Mouse (Mus musculus): ENCODE results near the gene Ang4. TPM values are rescaled to one million over a fixed set of nuclear protein-coding genes. Genes with fewer than 3 reads are reported as not detected.

Ang4 gene
- polyA plus RNA-seq, 1 experiment from 2014 or later = not detected

GRCm38 (mm10) chr14:51738411-51739149 is 34.8 kb downstream of the Ang4 start:
- TF ChIP-seq CTCF (IDR thresholded peaks at IDR 0.05; ENCODE audit: low read depth) (no peak), EP300 (IDR thresholded peaks at IDR 0.05; ENCODE audit: low read depth) (no peak)
- no peak overlapping the region for H3K4me3 ChIP-seq (ENCODE audit: low read depth, low read length)
- ATAC-seq (no peak), DNase-seq (no peak)
- H3K9ac ChIP-seq (replicated peaks) = no peak overlapping the region
- H3K27ac ChIP-seq (ENCODE audit: low read depth) = no peak overlapping the region
- WGBS (ENCODE audit: insufficient replicate concordance) = 3% methylated on average over 29 of the region's 29 CpGs
- H3K36me3 ChIP-seq (replicated peaks; ENCODE audit: insufficient read depth, low read length) = no peaks in the 10 kb centered on the region
- peaks cover 37% of the 10 kb centered on the region for H3K27me3 ChIP-seq (ENCODE audit: insufficient read depth, low read length)
- H3K9me3 ChIP-seq (ENCODE audit: low read length) = no peaks in the 10 kb centered on the region
- H3K4me2 ChIP-seq (ENCODE audit: low read depth, low read length) = no peak overlapping the region
- H3K4me1 ChIP-seq (ENCODE audit: insufficient read depth) = no peaks in the 10 kb centered on the region

DNA sequence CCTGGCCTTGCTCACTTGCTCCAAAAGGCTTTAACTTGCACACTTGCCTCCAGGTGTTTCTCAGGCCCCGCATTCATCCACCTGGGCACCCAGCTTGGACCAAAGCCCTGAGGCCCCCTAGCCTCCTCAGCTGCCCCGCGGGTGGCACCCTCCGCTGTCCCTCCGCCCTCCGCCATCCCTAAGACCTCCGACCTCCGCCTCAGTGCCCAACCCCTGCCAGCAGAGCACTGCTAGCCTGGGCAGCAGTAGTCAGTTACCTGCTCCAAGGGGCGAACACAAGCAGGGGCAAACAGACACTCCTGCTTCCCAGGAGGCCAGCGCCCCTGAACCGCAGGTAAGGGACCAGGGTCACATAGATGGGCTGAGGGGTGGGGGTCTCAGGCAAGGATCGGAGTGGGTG is 35.4 kb downstream of the Ang4 start:
- Histone ChIP-seq H3K9me3 (ENCODE audit: low read length) (no peaks in the 10 kb centered on the region), H3K27me3 (ENCODE audit: insufficient read depth, low read length) (peaks cover 37% of the 10 kb centered on the region), H3K36me3 (replicated peaks; ENCODE audit: insufficient read depth, low read length) (no peaks in the 10 kb centered on the region), H3K9ac (replicated peaks) (no peak overlapping the region), H3K27ac (ENCODE audit: low read depth) (no peak overlapping the region), H3K4me3 (ENCODE audit: low read depth, low read length) (no peak overlapping the region), H3K4me2 (ENCODE audit: low read depth, low read length) (no peak overlapping the region), H3K4me1 (ENCODE audit: insufficient read depth) (no peaks in the 10 kb centered on the region)
- ATAC-seq (no peak), DNase-seq (no peak)
- WGBS (ENCODE audit: insufficient replicate concordance) = 17% methylated on average over 12 of the region's 12 CpGs
- TF ChIP-seq EP300 (IDR thresholded peaks at IDR 0.05; ENCODE audit: low read depth) (no peak), CTCF (IDR thresholded peaks at IDR 0.05; ENCODE audit: low read depth) (no peak)

GRCm38 (mm10) chr14:51717083-51717482 is 56.3 kb downstream of the Ang4 start, which contains the start of gene Gm5800:
Gene Gm5800 (minus strand): TSS chr14:51717183.
- 56% methylated on average over 1 of the region's 1 CpGs for WGBS (ENCODE audit: insufficient replicate concordance)
- H3K4me1 ChIP-seq (ENCODE audit: insufficient read depth) = no peaks in the 10 kb centered on the region

More at GRCm38 (mm10) chr14:51717083-51717482, 56.3 kb downstream of the Ang4 start, which contains the start of gene Gm5800:
- Histone ChIP-seq H3K9ac (replicated peaks) (no peak within 1 kb of the TSS), H3K9me3 (ENCODE audit: low read length) (no peaks in the 10 kb centered on the region), H3K27ac (ENCODE audit: low read depth) (no peak within 1 kb of the TSS), H3K27me3 (ENCODE audit: insufficient read depth, low read length) (no peaks in the 10 kb centered on the region), H3K36me3 (replicated peaks; ENCODE audit: insufficient read depth, low read length) (no peaks in the 10 kb centered on the region), H3K4me2 (ENCODE audit: low read depth, low read length) (no peak within 1 kb of the TSS), H3K4me3 (ENCODE audit: low read depth, low read length) (no peak within 1 kb of the TSS)
- TF ChIP-seq CTCF (IDR thresholded peaks at IDR 0.05; ENCODE audit: low read depth) = no peak
- no peak for TF ChIP-seq EP300 (IDR thresholded peaks at IDR 0.05; ENCODE audit: low read depth)
- ATAC-seq (no peak), DNase-seq (no peak)

Other genes with a start within 250 kb of the Ang4 start
- 0.11 and 0.20 TPM in 2 replicates for gene Gm5622, start 220.8 kb downstream of the Ang4 start, polyA plus RNA-seq (2015; fragmentation: Nextera tagmentation; extraction: Ambion mirVana)
- not detected in 2 replicates for gene Gm17175, start 199.5 kb downstream of the Ang4 start, polyA plus RNA-seq (2015; fragmentation: Nextera tagmentation; extraction: Ambion mirVana)
- not detected in 2 replicates for gene Gm17174, start 181.5 kb downstream of the Ang4 start, polyA plus RNA-seq (2015; fragmentation: Nextera tagmentation; extraction: Ambion mirVana)
- gene Gm17078, start 162.3 kb downstream of the Ang4 start, polyA plus RNA-seq (2015; fragmentation: Nextera tagmentation; extraction: Ambion mirVana) = not detected in 2 replicates
- gene Gm4181, start 137.9 kb downstream of the Ang4 start, polyA plus RNA-seq (2015; fragmentation: Nextera tagmentation; extraction: Ambion mirVana) = not detected in 2 replicates
- gene Gm17079, start 78.1 kb downstream of the Ang4 start, polyA plus RNA-seq (2015; fragmentation: Nextera tagmentation; extraction: Ambion mirVana) = not detected in 2 replicates
- not detected in 2 replicates for gene Gm5800, start 56.4 kb downstream of the Ang4 start, polyA plus RNA-seq (2015; fragmentation: Nextera tagmentation; extraction: Ambion mirVana)
- gene AY358078, start 26.5 kb upstream of the Ang4 start, polyA plus RNA-seq (2015; fragmentation: Nextera tagmentation; extraction: Ambion mirVana) = not detected in 2 replicates
- 2.7 and 3.0 TPM in 2 replicates for gene Ear6, start 80.1 kb upstream of the Ang4 start, polyA plus RNA-seq (2015; fragmentation: Nextera tagmentation; extraction: Ambion mirVana)
- 9.4 and 10.8 TPM in 2 replicates for gene Mettl17, start 111.3 kb upstream of the Ang4 start, polyA plus RNA-seq (2015; fragmentation: Nextera tagmentation; extraction: Ambion mirVana)
- 0.06 and 0.07 TPM in 2 replicates for gene Slc39a2, start 119.3 kb upstream of the Ang4 start, polyA plus RNA-seq (2015; fragmentation: Nextera tagmentation; extraction: Ambion mirVana)
- gene Ndrg2, start 140.6 kb upstream of the Ang4 start, polyA plus RNA-seq (2015; fragmentation: Nextera tagmentation; extraction: Ambion mirVana) = 346 and 352 TPM in 2 replicates
- not detected in 2 replicates for gene Tppp2, start 144.8 kb upstream of the Ang4 start, polyA plus RNA-seq (2015; fragmentation: Nextera tagmentation; extraction: Ambion mirVana)
- gene Rnase13, start 149.2 kb upstream of the Ang4 start, polyA plus RNA-seq (2015; fragmentation: Nextera tagmentation; extraction: Ambion mirVana) = not detected in 2 replicates
- gene Arhgef40, start 211.1 kb upstream of the Ang4 start, polyA plus RNA-seq (2015; fragmentation: Nextera tagmentation; extraction: Ambion mirVana) = 5.8 and 7.2 TPM in 2 replicates
- gene Tmem253, start 242.1 kb upstream of the Ang4 start, polyA plus RNA-seq (2015; fragmentation: Nextera tagmentation; extraction: Ambion mirVana) = 0.23 and 0.31 TPM in 2 replicates
- 8.8 and 9.0 TPM in 2 replicates for gene Zfp219, start 247.1 kb upstream of the Ang4 start, polyA plus RNA-seq (2015; fragmentation: Nextera tagmentation; extraction: Ambion mirVana)